Mouse (Mus musculus): ENCODE data around the gene Btf3l4. TPM values are rescaled to one million over a fixed set of nuclear protein-coding genes. Genes with fewer than 3 reads are reported as not detected.

Btf3l4 gene
- polyA plus RNA-seq, 1 experiment from 2014 or later: 255 TPM

DNA sequence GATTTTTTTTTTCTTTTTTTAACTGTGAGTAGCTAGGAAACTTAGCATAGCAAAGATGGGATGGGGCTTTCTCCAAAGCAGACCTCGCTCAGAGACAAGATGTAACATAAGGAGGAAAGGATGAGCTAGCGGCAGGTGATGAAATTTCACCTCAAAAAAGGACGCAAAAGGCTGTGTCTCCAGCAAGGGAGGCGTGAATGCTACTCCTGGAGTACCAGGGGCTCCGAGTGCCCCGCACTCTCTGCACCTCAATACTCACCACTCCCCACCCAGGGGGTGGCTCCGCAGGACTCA is 53.7 kb downstream of the Btf3l4 start:
- DNase-seq (no peak), ATAC-seq (ENCODE audit: low FRiP score, low TSS enrichment) (no peak; the same call in 1 of the 2 replicates)
- Histone ChIP-seq H3K4me2 (ENCODE audit: low read length) (peak overlapping the region; percentile 68), H3K27ac (replicated peaks; ENCODE audit: low read depth, low read length) (peak overlapping the region; percentile 97), H3K36me3 (ENCODE audit: control insufficient read depth, insufficient read depth, low read length) (no peaks in the 10 kb centered on the region), H3K27me3 (ENCODE audit: control insufficient read depth, insufficient read depth, low read length) (no peaks in the 10 kb centered on the region), H3K9me3 (ENCODE audit: control insufficient read depth, low read length) (no peaks in the 10 kb centered on the region), H3K9ac (replicated peaks; ENCODE audit: low read length) (peak overlapping the region; percentile 98), H3K4me3 (replicated peaks; ENCODE audit: low read depth, low read length) (peak overlapping the region; percentile 86), H3K4me1 (ENCODE audit: control insufficient read depth, insufficient read depth, low read length) (0 out of 2 replicates have a peak, but pooled peaks cover 8% of the 10 kb centered on the region)
- WGBS: 0% methylated on average over 7 of the region's 7 CpGs

DNA sequence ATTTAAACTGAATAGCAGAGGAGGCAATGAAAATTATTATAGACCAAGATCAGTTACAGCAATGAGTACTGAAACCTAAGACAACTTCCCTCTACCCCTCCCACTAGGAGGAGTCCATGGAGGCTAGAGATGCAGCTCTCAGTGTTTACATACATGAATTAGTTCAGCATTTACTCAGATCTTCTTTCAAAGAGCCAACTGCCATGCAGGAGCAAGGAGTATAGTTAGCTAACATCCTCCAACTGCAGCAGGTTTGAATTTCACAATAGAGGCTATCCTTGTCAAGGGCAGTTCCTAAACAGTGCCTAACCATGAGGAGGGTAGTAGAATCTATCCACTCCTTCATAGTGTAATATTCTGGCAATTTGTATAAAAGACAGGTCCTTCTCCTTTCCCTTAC is 64.9 kb downstream of the Btf3l4 start:
- no peaks in the 10 kb centered on the region for H3K4me1 ChIP-seq (ENCODE audit: control insufficient read depth, insufficient read depth, low read length)
- H3K9ac ChIP-seq (replicated peaks; ENCODE audit: low read length): no peak overlapping the region
- no peak overlapping the region for H3K27ac ChIP-seq (replicated peaks; ENCODE audit: low read depth, low read length)
- H3K27me3 ChIP-seq (ENCODE audit: control insufficient read depth, insufficient read depth, low read length): no peaks in the 10 kb centered on the region
- no peaks in the 10 kb centered on the region for H3K36me3 ChIP-seq (ENCODE audit: control insufficient read depth, insufficient read depth, low read length)
- no peak for DNase-seq
- no peak for ATAC-seq (ENCODE audit: low FRiP score, low TSS enrichment)
- H3K9me3 ChIP-seq (ENCODE audit: control insufficient read depth, low read length): no peaks in the 10 kb centered on the region
- H3K4me3 ChIP-seq (replicated peaks; ENCODE audit: low read depth, low read length): no peak overlapping the region
- H3K4me2 ChIP-seq (ENCODE audit: low read length): no peak overlapping the region

Other genes with a start within 250 kb of the Btf3l4 start
- gene Cc2d1b, start 213.7 kb downstream of the Btf3l4 start, polyA plus RNA-seq (2014; fragmentation: Nextera tagmentation; extraction: Ambion mirVana): 21.1 and 25.3 TPM in 2 replicates
- 1.1 and 4.0 TPM in 2 replicates for gene 3110021N24Rik, start 114.0 kb downstream of the Btf3l4 start, polyA plus RNA-seq (2014; fragmentation: Nextera tagmentation; extraction: Ambion mirVana)
- gene Zfyve9, start 52.8 kb downstream of the Btf3l4 start, polyA plus RNA-seq (2014; fragmentation: Nextera tagmentation; extraction: Ambion mirVana): 7.9 and 13.6 TPM in 2 replicates
- gene Txndc12, start 987 bp upstream of the Btf3l4 start, polyA plus RNA-seq (2014; fragmentation: Nextera tagmentation; extraction: Ambion mirVana): 72.8 and 79.0 TPM in 2 replicates
- 24.4 and 27.6 TPM in 2 replicates for gene Kti12, start 14.2 kb upstream of the Btf3l4 start, polyA plus RNA-seq (2014; fragmentation: Nextera tagmentation; extraction: Ambion mirVana)
- 1.8 and 2.2 TPM in 2 replicates for gene A730015C16Rik, start 15.0 kb upstream of the Btf3l4 start, polyA plus RNA-seq (2014; fragmentation: Nextera tagmentation; extraction: Ambion mirVana)
- 110 and 140 TPM in 2 replicates for gene Rab3b, start 45.4 kb upstream of the Btf3l4 start, polyA plus RNA-seq (2014; fragmentation: Nextera tagmentation; extraction: Ambion mirVana)
- 57.0 and 71.8 TPM in 2 replicates for gene Nrd1, start 167.0 kb upstream of the Btf3l4 start, polyA plus RNA-seq (2014; fragmentation: Nextera tagmentation; extraction: Ambion mirVana)